Mouse (Mus musculus) lung, postnatal 0 days (tissue): Measurements from ENCODE around the gene Josd2. TPM values are rescaled to one million over a fixed set of nuclear protein-coding genes. Genes with fewer than 3 reads are reported as not detected.

Source experiments
- ATAC-seq: fragments of 200-750 bp; cut with Nextera tagmentation; 2 replicates; pipeline ENCODE4 v1.8.0; 2017; ENCODE audit warnings: moderate library complexity
- DNase-seq: peaks from one replicate; pipeline ENCODE4 v3.0.0-alpha.2; 2016; ENCODE audit warnings: low spot score
- H3K27ac ChIP-seq: fragments of 300-500 bp; sonication (generic); 2 replicates; pipeline ENCODE4 v1.5.1; 2014; ENCODE audit warnings: antibody characterized with exemption, mild to moderate bottlenecking, low read length, mixed read lengths
- H3K27me3 ChIP-seq: fragments of 300-500 bp; sonication (generic); replicated peaks from 2 replicates; pipeline ENCODE4 v1.6.1; 2014; ENCODE audit warnings: low read length, mixed read lengths; ENCODE audit not compliant: insufficient read depth
- H3K36me3 ChIP-seq: fragments of 300-500 bp; sonication (generic); 2 replicates; pipeline ENCODE4 v1.6.1; 2014; ENCODE audit warnings: low read length, mixed read lengths; ENCODE audit not compliant: insufficient read depth
- H3K4me1 ChIP-seq: fragments of 300-500 bp; sonication (generic); 2 replicates; pipeline ENCODE4 v1.6.1; 2014; ENCODE audit warnings: antibody characterized with exemption, low read depth, low read length, mixed read lengths; ENCODE audit not compliant: insufficient read depth
- H3K4me2 ChIP-seq: fragments of 300-500 bp; sonication (generic); replicated peaks from 2 replicates; pipeline ENCODE4 v1.6.1; 2014; ENCODE audit warnings: low read depth, mild to moderate bottlenecking, low read length, moderate library complexity, mixed read lengths
- H3K4me3 ChIP-seq: fragments of 300-500 bp; sonication (generic); 2 replicates; pipeline ENCODE4 v1.5.1; 2014; ENCODE audit warnings: low read depth, low read length
- H3K9ac ChIP-seq: fragments of 300-500 bp; sonication (generic); replicated peaks from 2 replicates; pipeline ENCODE4 v1.6.1; 2014; ENCODE audit warnings: low read depth, mild to moderate bottlenecking
- H3K9me3 ChIP-seq: fragments of 300-500 bp; sonication (generic); 2 replicates; pipeline ENCODE4 v1.6.1; 2016; ENCODE audit warnings: low read length, mixed read lengths
- CTCF ChIP-seq: IDR thresholded peaks from 2 replicates; pipeline ENCODE4 v1.5.1; 2016; ENCODE audit warnings: antibody characterized with exemption, mild to moderate bottlenecking
- EP300 ChIP-seq: IDR thresholded peaks from 2 replicates; pipeline ENCODE4 v1.6.1; 2016; ENCODE audit warnings: antibody characterized with exemption, mild to moderate bottlenecking, control low read depth
- WGBS: fragments of 180-500 bp; shearing (Covaris S2); extraction: QIAGEN DNeasy Blood & Tissue Kit; methylation state at CpG from one replicate; pipeline ENCODE4 v1.1.7; 2014; 5-methylcytosine and 5-hydroxymethylcytosine counted together
- polyA plus RNA-seq: library from polyadenylated mRNA; unstranded; fragments of >200 nt; fragmentation: Nextera tagmentation; extraction: Ambion mirVana; gene quantifications from 2 replicates; pipeline ENCODE4 v1.2.1, GENCODE M21; 2015

The Josd2 gene
- polyA plus RNA-seq, 1 experiment from 2014 or later: 93.7 TPM

DNA sequence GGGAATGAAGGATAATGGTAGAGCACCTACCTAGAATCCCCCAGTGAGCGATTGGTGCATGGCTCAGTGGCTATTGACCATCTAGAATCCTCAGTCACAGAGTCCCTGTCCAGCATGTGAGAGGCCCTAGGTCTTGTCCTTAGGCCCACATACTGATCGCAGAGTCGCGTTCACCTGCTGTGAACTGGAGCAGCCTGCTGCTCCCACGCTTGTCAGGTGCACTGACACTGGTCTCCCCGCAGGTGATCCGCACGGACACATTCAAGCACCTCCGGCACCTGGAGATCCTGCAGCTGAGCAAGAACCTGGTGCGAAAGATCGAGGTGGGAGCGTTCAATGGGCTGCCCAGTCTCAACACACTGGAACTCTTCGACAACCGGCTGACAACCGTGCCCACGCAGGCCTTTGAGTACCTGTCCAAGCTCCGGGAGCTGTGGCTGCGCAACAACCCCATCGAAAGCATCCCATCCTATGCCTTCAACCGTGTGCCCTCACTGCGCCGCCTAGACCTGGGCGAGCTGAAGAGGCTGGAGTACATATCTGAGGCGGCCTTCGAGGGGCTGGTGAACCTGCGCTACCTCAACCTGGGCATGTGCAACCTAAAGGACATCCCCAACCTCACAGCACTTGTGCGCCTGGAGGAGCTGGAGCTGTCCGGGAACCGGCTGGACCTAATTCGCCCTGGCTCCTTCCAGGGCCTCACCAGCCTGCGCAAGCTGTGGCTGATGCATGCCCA, 6.8 kb upstream of the Josd2 start:
- no peak overlapping the region for H3K27ac ChIP-seq
- no peak overlapping the region for H3K9ac ChIP-seq
- DNase-seq (no peak), ATAC-seq (no peak)
- no peak for TF ChIP-seq CTCF
- no peak for TF ChIP-seq EP300
- H3K27me3 ChIP-seq: peaks cover 34% of the 10 kb centered on the region
- no peaks in the 10 kb centered on the region for H3K36me3 ChIP-seq
- no peak overlapping the region for H3K4me3 ChIP-seq
- no peaks in the 10 kb centered on the region for H3K9me3 ChIP-seq
- WGBS: 66% methylated on average over 31 of the region's 31 CpGs
- H3K4me2 ChIP-seq: no peak overlapping the region
- H3K4me1 ChIP-seq: no peaks in the 10 kb centered on the region

DNA sequence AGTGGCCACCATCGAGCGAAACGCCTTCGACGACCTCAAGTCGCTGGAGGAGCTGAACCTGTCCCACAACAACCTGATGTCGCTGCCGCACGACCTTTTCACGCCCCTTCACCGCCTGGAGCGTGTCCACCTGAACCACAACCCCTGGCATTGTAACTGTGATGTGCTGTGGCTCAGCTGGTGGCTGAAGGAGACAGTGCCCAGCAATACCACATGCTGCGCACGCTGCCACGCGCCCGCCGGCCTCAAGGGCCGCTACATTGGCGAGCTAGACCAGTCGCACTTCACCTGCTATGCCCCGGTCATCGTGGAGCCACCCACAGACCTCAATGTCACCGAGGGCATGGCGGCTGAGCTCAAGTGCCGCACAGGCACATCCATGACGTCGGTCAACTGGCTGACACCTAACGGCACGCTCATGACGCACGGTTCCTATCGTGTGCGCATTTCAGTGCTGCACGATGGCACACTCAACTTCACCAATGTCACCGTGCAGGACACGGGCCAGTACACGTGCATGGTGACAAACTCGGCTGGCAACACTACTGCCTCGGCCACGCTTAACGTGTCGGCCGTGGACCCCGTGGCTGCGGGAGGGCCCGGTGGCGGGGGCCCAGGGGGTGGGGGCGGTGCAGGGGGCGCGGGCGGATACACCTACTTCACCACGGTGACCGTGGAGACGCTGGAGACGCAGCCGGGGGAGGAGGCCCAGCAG, 6.1 kb upstream of the Josd2 start:
- H3K4me3 ChIP-seq: no peak overlapping the region
- no peaks in the 10 kb centered on the region for H3K36me3 ChIP-seq
- H3K4me1 ChIP-seq: no peaks in the 10 kb centered on the region
- no peak overlapping the region for H3K9ac ChIP-seq
- H3K27me3 ChIP-seq: peaks cover 34% of the 10 kb centered on the region
- H3K4me2 ChIP-seq: no peak overlapping the region
- ATAC-seq (no peak), DNase-seq (no peak)
- no peaks in the 10 kb centered on the region for H3K9me3 ChIP-seq
- no peak overlapping the region for H3K27ac ChIP-seq
- TF ChIP-seq EP300 (no peak), CTCF (no peak)
- WGBS: 47% methylated on average over 51 of the region's 57 CpGs

DNA sequence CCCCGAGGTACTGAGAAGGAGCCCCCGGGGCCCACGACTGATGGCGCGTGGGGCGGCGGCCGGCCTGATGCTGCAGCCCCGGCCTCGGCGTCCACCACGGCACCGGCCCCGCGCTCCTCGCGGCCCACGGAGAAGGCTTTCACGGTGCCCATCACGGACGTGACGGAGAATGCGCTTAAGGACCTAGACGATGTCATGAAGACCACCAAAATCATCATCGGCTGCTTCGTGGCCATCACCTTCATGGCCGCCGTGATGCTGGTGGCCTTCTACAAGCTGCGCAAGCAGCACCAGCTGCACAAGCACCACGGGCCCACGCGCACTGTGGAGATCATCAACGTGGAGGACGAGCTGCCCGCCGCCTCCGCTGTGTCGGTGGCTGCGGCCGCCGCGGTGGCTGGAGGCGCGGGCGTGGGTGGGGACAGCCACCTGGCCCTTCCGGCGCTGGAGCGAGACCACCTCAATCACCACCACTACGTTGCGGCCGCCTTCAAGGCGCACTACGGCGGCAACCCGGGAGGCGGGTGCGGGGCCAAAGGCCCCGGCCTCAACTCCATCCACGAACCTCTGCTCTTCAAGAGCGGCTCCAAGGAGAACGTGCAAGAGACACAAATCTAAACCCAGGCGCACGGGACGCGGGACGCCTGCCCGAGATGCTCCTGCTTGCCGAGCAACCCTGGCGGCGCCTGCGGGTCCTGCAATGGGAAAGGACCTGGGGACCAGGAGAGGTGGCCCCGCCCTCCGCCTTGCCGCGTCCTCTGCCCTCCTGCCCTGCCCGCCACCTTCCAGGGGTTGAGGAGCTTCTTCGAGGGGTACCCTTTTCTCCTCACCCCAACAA, 5.3 kb upstream of the Josd2 start:
- DNase-seq (no peak), ATAC-seq (no peak)
- no peaks in the 10 kb centered on the region for H3K36me3 ChIP-seq
- H3K27me3 ChIP-seq: peaks cover 34% of the 10 kb centered on the region
- 20% methylated on average over 55 of the region's 77 CpGs for WGBS
- no peaks in the 10 kb centered on the region for H3K4me1 ChIP-seq
- no peak overlapping the region for H3K9ac ChIP-seq
- H3K4me2 ChIP-seq: no peak overlapping the region
- no peak overlapping the region for H3K27ac ChIP-seq
- TF ChIP-seq CTCF (peak; percentile 53), EP300 (no peak)
- H3K4me3 ChIP-seq: no peak overlapping the region
- H3K9me3 ChIP-seq: no peaks in the 10 kb centered on the region

DNA sequence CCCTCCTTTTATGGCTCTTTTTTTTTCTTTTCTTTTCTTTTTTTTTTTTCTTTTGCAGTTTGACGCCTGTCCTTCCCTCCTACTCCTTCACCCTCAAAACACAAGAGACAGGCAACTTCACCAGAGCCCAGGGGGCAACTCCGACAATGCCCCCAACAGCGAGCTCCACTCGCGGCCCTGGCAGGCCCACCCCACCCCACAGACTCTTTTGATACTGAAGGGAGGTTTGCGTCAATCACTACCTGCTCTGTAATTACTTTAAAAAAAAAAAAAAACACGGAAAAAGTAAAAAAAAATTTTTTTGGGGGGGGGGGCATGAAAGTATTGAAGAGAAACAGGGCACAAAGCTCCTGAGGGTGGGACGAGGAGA, 4.7 kb upstream of the Josd2 start:
- H3K4me1 ChIP-seq: no peaks in the 10 kb centered on the region
- H3K4me2 ChIP-seq: no peak overlapping the region
- WGBS: 26% methylated on average over 8 of the region's 8 CpGs
- H3K27me3 ChIP-seq: peaks cover 34% of the 10 kb centered on the region
- no peaks in the 10 kb centered on the region for H3K9me3 ChIP-seq
- ATAC-seq (no peak), DNase-seq (no peak)
- H3K4me3 ChIP-seq: no peak overlapping the region
- H3K27ac ChIP-seq: no peak overlapping the region
- TF ChIP-seq EP300 (no peak), CTCF (no peak)
- H3K36me3 ChIP-seq: no peaks in the 10 kb centered on the region
- no peak overlapping the region for H3K9ac ChIP-seq

DNA sequence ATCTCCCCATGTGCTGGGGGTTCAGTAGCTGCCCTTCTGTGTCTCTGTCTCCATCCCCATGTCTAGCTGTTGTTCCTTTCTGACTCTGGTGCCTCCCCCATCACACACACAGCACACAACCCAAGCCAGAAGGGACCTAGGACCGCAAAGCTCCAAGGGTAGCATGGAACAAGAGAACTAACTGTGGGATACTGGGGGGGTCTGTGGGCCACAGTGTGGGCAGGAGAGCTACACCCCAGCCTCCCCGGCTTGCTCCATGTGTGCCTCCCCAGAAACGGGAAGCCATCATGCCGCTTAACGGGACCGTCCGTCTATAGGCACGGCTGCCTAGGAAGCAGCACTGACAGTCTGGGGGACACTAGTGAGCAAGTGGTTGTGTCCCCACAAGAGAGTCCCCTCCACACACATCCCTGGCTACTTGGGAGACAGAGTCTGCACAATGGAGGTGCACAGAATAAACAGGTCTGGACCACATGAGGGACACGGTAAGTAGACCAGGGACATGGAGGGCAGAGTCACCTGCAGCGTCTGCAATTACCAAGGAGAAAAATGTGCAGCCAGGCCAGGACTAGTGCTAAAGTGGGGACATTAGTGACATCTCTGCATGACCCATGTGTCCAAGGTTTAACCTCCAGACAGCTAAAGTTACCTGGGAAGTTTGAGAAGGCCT, 4.1 kb upstream of the Josd2 start:
- no peak for ATAC-seq
- Histone ChIP-seq H3K27ac (no peak overlapping the region), H3K9ac (no peak overlapping the region), H3K9me3 (no peaks in the 10 kb centered on the region), H3K27me3 (peaks cover 34% of the 10 kb centered on the region), H3K36me3 (no peaks in the 10 kb centered on the region), H3K4me1 (peaks cover 5% of the 10 kb centered on the region), H3K4me2 (no peak overlapping the region), H3K4me3 (no peak overlapping the region)
- TF ChIP-seq CTCF (no peak), EP300 (no peak)
- DNase-seq: no peak
- WGBS: 83% methylated on average over 10 of the region's 10 CpGs

DNA sequence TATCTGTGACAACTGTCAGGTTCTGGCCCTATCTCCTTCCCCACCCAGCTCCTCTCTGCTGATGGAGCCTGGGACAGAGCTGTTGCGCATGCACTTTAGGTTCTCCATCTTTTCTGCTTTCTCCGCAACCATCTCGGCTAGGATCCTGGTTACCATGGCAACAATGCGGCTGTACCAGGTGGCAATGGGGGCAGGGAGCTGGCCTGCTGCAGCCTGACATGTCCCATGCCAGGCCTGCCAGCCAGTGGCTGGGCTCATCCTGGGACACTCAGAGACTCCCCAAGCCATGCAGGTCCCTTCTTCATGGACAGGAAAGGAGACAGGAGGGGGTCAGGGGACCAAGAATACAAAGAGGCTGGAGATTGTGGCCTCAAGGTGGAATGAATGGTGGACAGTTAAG, 3.3 kb upstream of the Josd2 start:
- no peak overlapping the region for H3K4me2 ChIP-seq
- no peaks in the 10 kb centered on the region for H3K9me3 ChIP-seq
- H3K4me3 ChIP-seq: no peak overlapping the region
- no peak for DNase-seq
- no peak for ATAC-seq
- peaks cover 34% of the 10 kb centered on the region for H3K27me3 ChIP-seq
- H3K27ac ChIP-seq: no peak overlapping the region
- H3K9ac ChIP-seq: no peak overlapping the region
- TF ChIP-seq EP300 (no peak), CTCF (no peak)
- H3K4me1 ChIP-seq: peaks cover 13% of the 10 kb centered on the region
- H3K36me3 ChIP-seq: no peaks in the 10 kb centered on the region
- WGBS: 33% methylated on average over 4 of the region's 4 CpGs
